Mouse (Mus musculus): ENCODE results near the gene Slu7. TPM values are rescaled to one million over a fixed set of nuclear protein-coding genes. Genes with fewer than 3 reads are reported as not detected.

Slu7 gene
- polyA plus RNA-seq, 1 experiment from 2014 or later = 31.6 TPM

GRCm38 (mm10) chr11:43426414-43426884, 7.1 kb upstream of the Slu7 start:
- Histone ChIP-seq H3K4me3 (peak overlapping the region; percentile 69), H3K27ac (peak overlapping the region; percentile 88), H3K4me1 (peaks cover 15% of the 10 kb centered on the region), H3K9me3 (replicated peaks) (no peaks in the 10 kb centered on the region), H3K4me2 (peak overlapping the region; percentile 73), H3K36me3 (peaks cover 25% of the 10 kb centered on the region), H3K9ac (peak overlapping the region; percentile 77), H3K27me3 (replicated peaks) (no peaks in the 10 kb centered on the region)
- peak; percentile 66 for ATAC-seq
- WGBS (ENCODE audit: insufficient replicate concordance) = 14% methylated on average over 7 of the region's 7 CpGs

GRCm38 (mm10) chr11:43434024-43434407, 472 bp downstream of the Slu7 start:
- H3K36me3 ChIP-seq = peaks cover 20% of the 10 kb centered on the region
- peak overlapping the region; percentile 76 for H3K27ac ChIP-seq
- H3K4me3 ChIP-seq = peak overlapping the region; percentile 88
- ATAC-seq = peak; percentile 60
- H3K9me3 ChIP-seq (replicated peaks) = no peaks in the 10 kb centered on the region
- peak overlapping the region; percentile 79 for H3K4me2 ChIP-seq
- WGBS (ENCODE audit: insufficient replicate concordance) = under 1% methylated on average over 9 of the region's 9 CpGs
- H3K27me3 ChIP-seq (replicated peaks) = no peaks in the 10 kb centered on the region
- peaks cover 10% of the 10 kb centered on the region for H3K4me1 ChIP-seq
- H3K9ac ChIP-seq = peak overlapping the region; percentile 72

GRCm38 (mm10) chr11:43441121-43441520, 7.6 kb downstream of the Slu7 start:
- 91% methylated on average over 10 of the region's 10 CpGs for WGBS (ENCODE audit: insufficient replicate concordance)
- no peaks in the 10 kb centered on the region for H3K27me3 ChIP-seq (replicated peaks)
- H3K9ac ChIP-seq = no peak overlapping the region
- no peaks in the 10 kb centered on the region; the same call in 1 of the 2 replicates for H3K4me1 ChIP-seq
- ATAC-seq = no peak
- H3K4me3 ChIP-seq = no peak overlapping the region
- H3K27ac ChIP-seq = no peak overlapping the region
- H3K4me2 ChIP-seq = no peak overlapping the region
- no peaks in the 10 kb centered on the region for H3K9me3 ChIP-seq (replicated peaks)
- H3K36me3 ChIP-seq = peaks cover 90% of the 10 kb centered on the region

- H3K27ac ChIP-seq = no peak overlapping the region
- no peak for ATAC-seq
- H3K4me2 ChIP-seq = no peak overlapping the region
- H3K9me3 ChIP-seq (replicated peaks) = no peaks in the 10 kb centered on the region
- peaks cover 95% of the 10 kb centered on the region for H3K36me3 ChIP-seq
- H3K27me3 ChIP-seq (replicated peaks) = no peaks in the 10 kb centered on the region
- 90% methylated on average over 13 of the region's 13 CpGs for WGBS (ENCODE audit: insufficient replicate concordance)
- no peak overlapping the region for H3K4me3 ChIP-seq
- H3K9ac ChIP-seq = no peak overlapping the region
- H3K4me1 ChIP-seq = no peaks in the 10 kb centered on the region
Observed at GRCm38 (mm10) chr11:43443183-43443582, 9.6 kb downstream of the Slu7 start.

GRCm38 (mm10) chr11:43449916-43450315, 16.4 kb downstream of the Slu7 start:
- H3K9ac ChIP-seq = no peak overlapping the region

GRCm38 (mm10) chr11:43451322-43451721, 17.8 kb downstream of the Slu7 start:
- Histone ChIP-seq H3K9me3 (replicated peaks) (no peaks in the 10 kb centered on the region), H3K27me3 (replicated peaks) (no peaks in the 10 kb centered on the region), H3K36me3 (peaks cover 15% of the 10 kb centered on the region), H3K4me1 (no peaks in the 10 kb centered on the region), H3K4me2 (no peak overlapping the region), H3K27ac (no peak overlapping the region), H3K9ac (no peak overlapping the region), H3K4me3 (no peak overlapping the region)
- 38% methylated on average over 4 of the region's 4 CpGs for WGBS (ENCODE audit: insufficient replicate concordance)
- ATAC-seq = no peak

More at GRCm38 (mm10) chr11:43449916-43450315, 16.4 kb downstream of the Slu7 start:
- WGBS (ENCODE audit: insufficient replicate concordance) = 79% methylated on average over 2 of the region's 2 CpGs
- Histone ChIP-seq H3K4me1 (no peaks in the 10 kb centered on the region), H3K36me3 (peaks cover 29% of the 10 kb centered on the region), H3K9me3 (replicated peaks) (no peaks in the 10 kb centered on the region), H3K27me3 (replicated peaks) (no peaks in the 10 kb centered on the region), H3K4me3 (no peak overlapping the region), H3K4me2 (no peak overlapping the region), H3K27ac (no peak overlapping the region)
- no peak for ATAC-seq

- H3K27ac ChIP-seq = no peak overlapping the region
- no peak overlapping the region for H3K4me3 ChIP-seq
- ATAC-seq = no peak
- H3K36me3 ChIP-seq = peaks cover 5% of the 10 kb centered on the region
- no peaks in the 10 kb centered on the region for H3K27me3 ChIP-seq (replicated peaks)
- H3K9me3 ChIP-seq (replicated peaks) = no peaks in the 10 kb centered on the region
- 59% methylated on average over 2 of the region's 2 CpGs for WGBS (ENCODE audit: insufficient replicate concordance)
- H3K4me2 ChIP-seq = no peak overlapping the region
- H3K9ac ChIP-seq = no peak overlapping the region
- H3K4me1 ChIP-seq = no peaks in the 10 kb centered on the region
Observed at GRCm38 (mm10) chr11:43452266-43452665, 18.7 kb downstream of the Slu7 start.

- no peaks in the 10 kb centered on the region for H3K36me3 ChIP-seq
- no peak overlapping the region for H3K4me3 ChIP-seq
- 80% methylated on average over 25 of the region's 25 CpGs for WGBS (ENCODE audit: insufficient replicate concordance)
- no peak overlapping the region for H3K27ac ChIP-seq
- H3K4me1 ChIP-seq = no peaks in the 10 kb centered on the region
- no peak for ATAC-seq
- H3K4me2 ChIP-seq = no peak overlapping the region
- no peak overlapping the region for H3K9ac ChIP-seq
- H3K27me3 ChIP-seq (replicated peaks) = no peaks in the 10 kb centered on the region
- H3K9me3 ChIP-seq (replicated peaks) = 0 out of 2 replicates have a peak, but pooled peaks cover 2% of the 10 kb centered on the region
Observed at GRCm38 (mm10) chr11:43463204-43463603, 29.7 kb downstream of the Slu7 start.

- H3K9ac ChIP-seq = no peak overlapping the region
- WGBS (ENCODE audit: insufficient replicate concordance) = 15% methylated on average over 5 of the region's 5 CpGs
- ATAC-seq = no peak
- peaks cover 4% of the 10 kb centered on the region for H3K27me3 ChIP-seq (replicated peaks)
- H3K27ac ChIP-seq = no peak overlapping the region
- peaks cover 10% of the 10 kb centered on the region for H3K4me1 ChIP-seq
- no peaks in the 10 kb centered on the region for H3K36me3 ChIP-seq
- H3K4me3 ChIP-seq = no peak overlapping the region
- no peaks in the 10 kb centered on the region for H3K9me3 ChIP-seq (replicated peaks)
- no peak overlapping the region for H3K4me2 ChIP-seq
Observed at GRCm38 (mm10) chr11:43470118-43470517, 36.6 kb downstream of the Slu7 start.

GRCm38 (mm10) chr11:43470881-43471820, 37.6 kb downstream of the Slu7 start:
- no peaks in the 10 kb centered on the region for H3K9me3 ChIP-seq (replicated peaks)
- H3K27ac ChIP-seq = no peak overlapping the region
- no peak overlapping the region for H3K9ac ChIP-seq
- peaks cover 4% of the 10 kb centered on the region for H3K27me3 ChIP-seq (replicated peaks)
- no peak overlapping the region for H3K4me3 ChIP-seq
- no peaks in the 10 kb centered on the region for H3K36me3 ChIP-seq
- H3K4me1 ChIP-seq = peaks cover 10% of the 10 kb centered on the region
- no peak overlapping the region for H3K4me2 ChIP-seq
- 60% methylated on average over 6 of the region's 6 CpGs for WGBS (ENCODE audit: insufficient replicate concordance)
- no peak for ATAC-seq

GRCm38 (mm10) chr11:43473115-43473514, 39.6 kb downstream of the Slu7 start:
- 43% methylated on average over 1 of the region's 1 CpGs for WGBS (ENCODE audit: insufficient replicate concordance)
- Histone ChIP-seq H3K4me1 (peaks cover 10% of the 10 kb centered on the region), H3K27me3 (replicated peaks) (peaks cover 4% of the 10 kb centered on the region), H3K27ac (no peak overlapping the region), H3K36me3 (no peaks in the 10 kb centered on the region), H3K9ac (no peak overlapping the region), H3K4me2 (no peak overlapping the region), H3K4me3 (no peak overlapping the region), H3K9me3 (replicated peaks) (no peaks in the 10 kb centered on the region)
- no peak for ATAC-seq

- no peak for ATAC-seq
- Histone ChIP-seq H3K4me1 (peaks cover 10% of the 10 kb centered on the region), H3K9me3 (replicated peaks) (no peaks in the 10 kb centered on the region), H3K4me3 (no peak overlapping the region), H3K9ac (no peak overlapping the region), H3K36me3 (no peaks in the 10 kb centered on the region), H3K27me3 (replicated peaks) (peaks cover 4% of the 10 kb centered on the region), H3K4me2 (peak overlapping the region; percentile 49), H3K27ac (no peak overlapping the region)
- 48% methylated on average over 15 of the region's 15 CpGs for WGBS (ENCODE audit: insufficient replicate concordance)
Observed at GRCm38 (mm10) chr11:43473635-43474224, 40.2 kb downstream of the Slu7 start.
